Mouse (Mus musculus): ENCODE results near the gene Rcl1. TPM values are rescaled to one million over a fixed set of nuclear protein-coding genes. Genes with fewer than 3 reads are reported as not detected.

The Rcl1 gene
- total and polyA plus RNA-seq, 2 experiments from 2014 or later = 2.3 to 9.6 TPM

DNA sequence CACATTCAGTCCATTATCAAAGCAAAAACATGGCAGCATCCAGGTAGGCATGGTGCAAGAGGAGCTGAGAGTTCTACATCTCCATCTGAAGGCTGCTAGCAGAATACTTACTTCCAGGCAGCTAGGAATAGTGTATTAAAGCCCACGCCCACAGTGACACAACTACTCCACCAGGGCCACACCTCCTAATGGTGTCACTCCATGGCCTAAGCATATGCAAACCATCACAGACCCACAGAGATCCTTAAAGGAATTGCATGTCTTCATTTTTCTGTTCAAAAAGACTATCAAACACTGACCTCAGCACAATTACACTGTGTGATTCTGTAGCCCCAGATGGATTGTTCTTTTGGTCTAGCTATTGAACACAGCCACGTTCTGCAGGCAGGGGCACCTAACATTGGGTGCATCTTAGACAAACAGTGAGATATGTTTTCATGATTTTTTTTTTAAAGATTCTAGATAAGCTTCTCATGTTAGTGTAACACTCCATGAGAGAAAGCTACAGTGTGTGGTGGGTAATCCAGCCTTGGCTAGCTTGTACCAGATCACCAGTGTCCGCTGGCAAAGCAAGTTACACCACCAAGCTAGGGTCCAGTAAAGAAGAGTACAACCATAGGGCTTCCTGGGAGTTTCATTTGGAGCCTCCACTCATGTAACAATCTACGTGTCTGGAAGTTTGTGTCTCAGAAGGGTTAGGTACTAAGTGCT is 62.8 kb downstream of the Rcl1 start:
- Histone ChIP-seq H3K36me3 (replicated peaks; ENCODE audit: control insufficient read depth, insufficient read depth, low read length) (no peaks in the 10 kb centered on the region), H3K4me3 (ENCODE audit: low read depth, low read length) (no peak overlapping the region), H3K4me2 (ENCODE audit: low read depth, low read length) (no peak overlapping the region), H3K27ac (ENCODE audit: low read depth) (no peak overlapping the region), H3K9me3 (replicated peaks; ENCODE audit: control insufficient read depth, low read length) (no peaks in the 10 kb centered on the region), H3K4me1 (ENCODE audit: control insufficient read depth, insufficient read depth) (no peaks in the 10 kb centered on the region), H3K27me3 (ENCODE audit: control insufficient read depth, insufficient read depth, low read length) (no peaks in the 10 kb centered on the region), H3K9ac (replicated peaks; ENCODE audit: low read depth, low read length) (no peak overlapping the region)
- 79% methylated on average over 4 of the region's 4 CpGs for WGBS
- ATAC-seq (ENCODE audit: insufficient read depth, low read depth) (no peak), DNase-seq (ENCODE audit: low spot score) (no peak)
- TF ChIP-seq CTCF (IDR thresholded peaks at IDR 0.05; ENCODE audit: low read depth) (no peak), EP300 (IDR thresholded peaks at IDR 0.05; ENCODE audit: low read depth) (no peak)

- H3K4me3 ChIP-seq (ENCODE audit: low read depth, low read length) = no peak overlapping the region
- H3K4me2 ChIP-seq (ENCODE audit: low read depth, low read length) = no peak overlapping the region
- no peaks in the 10 kb centered on the region for H3K27me3 ChIP-seq (ENCODE audit: control insufficient read depth, insufficient read depth, low read length)
- H3K9me3 ChIP-seq (replicated peaks; ENCODE audit: control insufficient read depth, low read length) = no peaks in the 10 kb centered on the region
- no peaks in the 10 kb centered on the region for H3K4me1 ChIP-seq (ENCODE audit: control insufficient read depth, insufficient read depth)
- DNase-seq (ENCODE audit: low spot score) = no peak
- no peaks in the 10 kb centered on the region for H3K36me3 ChIP-seq (replicated peaks; ENCODE audit: control insufficient read depth, insufficient read depth, low read length)
- H3K9ac ChIP-seq (replicated peaks; ENCODE audit: low read depth, low read length) = no peak overlapping the region
- WGBS = 64% methylated on average over 7 of the region's 7 CpGs
- no peak for ATAC-seq (ENCODE audit: insufficient read depth, low read depth)
- H3K27ac ChIP-seq (ENCODE audit: low read depth) = no peak overlapping the region
- TF ChIP-seq CTCF (IDR thresholded peaks at IDR 0.05; ENCODE audit: low read depth) (no peak), EP300 (IDR thresholded peaks at IDR 0.05; ENCODE audit: low read depth) (no peak)
These were observed 63.5 kb downstream of the Rcl1 start for GRCm38 (mm10) chr19:29164528-29165166.

- Histone ChIP-seq H3K27me3 (ENCODE audit: control insufficient read depth, insufficient read depth, low read length) (no peaks in the 10 kb centered on the region), H3K4me3 (ENCODE audit: low read depth, low read length) (no peak overlapping the region), H3K36me3 (replicated peaks; ENCODE audit: control insufficient read depth, insufficient read depth, low read length) (no peaks in the 10 kb centered on the region), H3K9me3 (replicated peaks; ENCODE audit: control insufficient read depth, low read length) (no peaks in the 10 kb centered on the region), H3K9ac (replicated peaks; ENCODE audit: low read depth, low read length) (no peak overlapping the region), H3K4me1 (ENCODE audit: control insufficient read depth, insufficient read depth) (no peaks in the 10 kb centered on the region), H3K27ac (ENCODE audit: low read depth) (no peak overlapping the region), H3K4me2 (ENCODE audit: low read depth, low read length) (no peak overlapping the region)
- 78% methylated on average over 6 of the region's 6 CpGs for WGBS
- TF ChIP-seq CTCF (IDR thresholded peaks at IDR 0.05; ENCODE audit: low read depth) = no peak
- TF ChIP-seq EP300 (IDR thresholded peaks at IDR 0.05; ENCODE audit: low read depth) = no peak
- DNase-seq (ENCODE audit: low spot score) (no peak), ATAC-seq (ENCODE audit: insufficient read depth, low read depth) (no peak)
These were observed 66.8 kb downstream of the Rcl1 start for GRCm38 (mm10) chr19:29167938-29168337.

DNA sequence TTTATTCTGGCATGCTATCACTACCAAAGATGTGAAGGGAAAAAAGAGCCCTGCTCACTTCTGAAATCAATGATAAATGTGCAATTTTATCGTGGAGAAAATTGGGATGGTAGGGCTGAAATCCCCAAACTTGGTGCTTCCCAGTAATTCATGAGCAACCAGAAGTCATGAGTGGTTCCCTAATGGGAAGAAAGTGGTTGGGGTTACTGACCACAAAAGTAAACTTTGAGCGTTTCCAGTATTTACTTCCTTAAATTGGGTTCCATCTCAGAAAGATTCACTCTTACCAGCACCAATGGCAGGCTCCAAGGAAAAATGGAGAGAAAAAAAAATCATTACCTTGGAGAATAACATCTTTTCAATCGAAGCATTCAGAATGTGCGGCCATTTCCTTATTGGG is 79.2 kb downstream of the Rcl1 start:
- no peak for ATAC-seq (ENCODE audit: insufficient read depth, low read depth)
- no peak overlapping the region for H3K9ac ChIP-seq (replicated peaks; ENCODE audit: low read depth, low read length)
- H3K4me3 ChIP-seq (ENCODE audit: low read depth, low read length) = no peak overlapping the region
- H3K4me1 ChIP-seq (ENCODE audit: control insufficient read depth, insufficient read depth) = no peaks in the 10 kb centered on the region
- no peaks in the 10 kb centered on the region for H3K9me3 ChIP-seq (replicated peaks; ENCODE audit: control insufficient read depth, low read length)
- no peak overlapping the region for H3K4me2 ChIP-seq (ENCODE audit: low read depth, low read length)
- DNase-seq (ENCODE audit: low spot score) = no peak
- H3K27me3 ChIP-seq (ENCODE audit: control insufficient read depth, insufficient read depth, low read length) = no peaks in the 10 kb centered on the region
- TF ChIP-seq CTCF (IDR thresholded peaks at IDR 0.05; ENCODE audit: low read depth) (no peak), EP300 (IDR thresholded peaks at IDR 0.05; ENCODE audit: low read depth) (no peak)
- WGBS = 75% methylated on average over 4 of the region's 4 CpGs
- no peak overlapping the region for H3K27ac ChIP-seq (ENCODE audit: low read depth)
- H3K36me3 ChIP-seq (replicated peaks; ENCODE audit: control insufficient read depth, insufficient read depth, low read length) = no peaks in the 10 kb centered on the region

DNA sequence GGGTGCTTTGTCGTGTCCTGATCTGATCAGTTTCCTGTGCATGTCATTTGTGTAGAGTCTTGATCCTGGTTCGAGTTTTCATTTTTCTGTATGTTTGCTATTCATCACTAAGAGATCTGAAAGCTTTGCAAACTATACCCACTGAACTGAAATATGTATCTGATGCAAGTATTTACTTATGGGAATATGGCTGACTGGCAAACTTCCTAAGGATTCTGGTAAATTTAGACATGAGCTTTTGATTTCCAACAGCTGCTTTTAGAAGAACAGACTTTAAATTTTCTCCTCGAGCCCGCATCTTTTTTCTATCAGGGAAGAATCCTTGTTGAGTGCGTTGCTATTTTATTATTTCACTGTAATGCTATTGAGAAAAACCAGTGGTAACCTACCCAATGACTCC is 81.0 kb downstream of the Rcl1 start:
- TF ChIP-seq CTCF (IDR thresholded peaks at IDR 0.05; ENCODE audit: low read depth) = no peak
- no peak for TF ChIP-seq EP300 (IDR thresholded peaks at IDR 0.05; ENCODE audit: low read depth)
- H3K9ac ChIP-seq (replicated peaks; ENCODE audit: low read depth, low read length) = no peak overlapping the region
- no peaks in the 10 kb centered on the region for H3K36me3 ChIP-seq (replicated peaks; ENCODE audit: control insufficient read depth, insufficient read depth, low read length)
- DNase-seq (ENCODE audit: low spot score) = no peak
- H3K4me1 ChIP-seq (ENCODE audit: control insufficient read depth, insufficient read depth) = no peaks in the 10 kb centered on the region
- WGBS = 78% methylated on average over 5 of the region's 5 CpGs
- no peaks in the 10 kb centered on the region for H3K9me3 ChIP-seq (replicated peaks; ENCODE audit: control insufficient read depth, low read length)
- no peak for ATAC-seq (ENCODE audit: insufficient read depth, low read depth)
- H3K4me2 ChIP-seq (ENCODE audit: low read depth, low read length) = no peak overlapping the region
- H3K27me3 ChIP-seq (ENCODE audit: control insufficient read depth, insufficient read depth, low read length) = no peaks in the 10 kb centered on the region
- H3K4me3 ChIP-seq (ENCODE audit: low read depth, low read length) = no peak overlapping the region
- H3K27ac ChIP-seq (ENCODE audit: low read depth) = no peak overlapping the region
